Mouse (Mus musculus) adrenal gland, adult 2 months (tissue): ENCODE measurements at regions not wholly inside any gene's neighbourhood (a gene's known extent, or its start where the extent isn't known, plus 50 kb on each side); places are given as distances from the start of the nearest gene placed in this dataset.
A peak's percentile ranks its signal among the peaks of the same experiment; 100 is the strongest.

ENCODE experiments used
- DNase-seq: peaks from one replicate; pipeline ENCODE4 v3.0.0; 2021

GRCm38 (mm10) chr14:105630867-105631680 is 265.5 kb downstream of the Spry2 start:
- DNase-seq, result no peak

GRCm38 (mm10) chr14:105630444-105630843 is 266.2 kb downstream of the Spry2 start:
- no peak for DNase-seq

GRCm38 (mm10) chr14:105628673-105629072 is 267.9 kb downstream of the Spry2 start:
- no peak for DNase-seq

GRCm38 (mm10) chr14:105624387-105624786 is 272.2 kb downstream of the Spry2 start:
- no peak for DNase-seq

- no peak for DNase-seq
These were observed 274.5 kb downstream of the Spry2 start for GRCm38 (mm10) chr14:105622166-105622565.

- no peak for DNase-seq
These were observed 275.5 kb downstream of the Spry2 start for GRCm38 (mm10) chr14:105621124-105621523.

GRCm38 (mm10) chr14:105619449-105619848 is 277.2 kb downstream of the Spry2 start:
- DNase-seq, result no peak

DNA sequence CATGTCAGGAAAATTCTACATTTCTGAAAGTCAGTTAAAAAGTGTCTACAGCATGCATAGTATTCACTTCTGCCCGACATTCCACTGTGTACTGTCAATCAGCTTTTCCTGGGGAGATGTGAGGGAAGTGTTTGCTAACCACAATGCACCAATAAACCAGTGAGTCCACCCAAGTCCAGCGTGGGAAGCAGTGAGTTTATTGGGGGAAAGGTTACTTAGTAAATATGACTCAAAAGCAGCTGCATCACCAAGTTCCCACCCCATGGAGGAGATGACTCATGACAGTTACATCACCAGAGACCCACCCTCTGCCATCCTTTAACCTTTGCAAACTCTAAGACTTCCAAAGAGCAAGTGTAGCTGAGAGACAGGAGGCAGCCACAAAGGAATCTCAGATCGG is 280.9 kb downstream of the Spry2 start:
- peak; percentile 39 for DNase-seq

- DNase-seq, result no peak
These were observed 283.8 kb downstream of the Spry2 start for GRCm38 (mm10) chr14:105612794-105613193.

DNA sequence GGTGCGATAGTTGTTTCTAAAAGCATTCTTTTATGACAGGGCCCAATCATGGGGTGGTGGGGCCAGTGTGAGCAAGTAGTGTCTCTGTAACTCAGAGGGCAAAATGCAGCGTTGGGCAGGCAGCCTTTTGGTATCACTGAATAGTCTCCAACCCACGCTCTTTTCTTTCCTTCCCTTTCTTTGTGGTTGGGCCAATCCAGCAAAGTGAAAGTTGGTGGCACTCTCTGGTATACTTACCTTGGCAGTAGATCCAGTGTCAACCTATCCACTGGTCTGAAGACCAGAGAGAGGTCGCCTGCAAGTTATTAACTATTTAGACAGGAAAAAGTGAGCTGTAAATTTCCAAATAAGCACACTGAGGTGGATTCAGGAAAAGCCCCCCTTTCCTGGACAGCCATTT is 287.8 kb downstream of the Spry2 start:
- DNase-seq, result no peak

- no peak for DNase-seq
These were observed 290.1 kb downstream of the Spry2 start for GRCm38 (mm10) chr14:105606551-105606950.

DNA sequence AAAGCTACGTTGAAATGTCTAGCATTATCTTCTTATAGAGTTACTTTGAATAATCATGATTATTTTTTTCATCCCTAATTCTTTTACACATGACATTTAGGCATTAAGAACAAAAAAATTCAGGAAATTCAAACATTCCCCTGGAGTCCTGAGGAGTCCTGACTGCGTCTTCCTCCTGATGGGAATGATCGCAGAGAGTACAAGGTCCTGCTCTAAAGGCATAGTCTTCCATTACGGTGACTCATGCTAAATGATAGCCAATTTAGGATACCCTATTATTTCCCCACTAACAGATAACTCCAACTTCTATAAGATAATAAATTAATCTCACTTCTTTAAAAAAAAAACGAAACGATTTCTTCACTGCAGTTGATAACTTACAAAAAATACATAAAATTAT is 292.2 kb downstream of the Spry2 start:
- DNase-seq, result no peak

DNA sequence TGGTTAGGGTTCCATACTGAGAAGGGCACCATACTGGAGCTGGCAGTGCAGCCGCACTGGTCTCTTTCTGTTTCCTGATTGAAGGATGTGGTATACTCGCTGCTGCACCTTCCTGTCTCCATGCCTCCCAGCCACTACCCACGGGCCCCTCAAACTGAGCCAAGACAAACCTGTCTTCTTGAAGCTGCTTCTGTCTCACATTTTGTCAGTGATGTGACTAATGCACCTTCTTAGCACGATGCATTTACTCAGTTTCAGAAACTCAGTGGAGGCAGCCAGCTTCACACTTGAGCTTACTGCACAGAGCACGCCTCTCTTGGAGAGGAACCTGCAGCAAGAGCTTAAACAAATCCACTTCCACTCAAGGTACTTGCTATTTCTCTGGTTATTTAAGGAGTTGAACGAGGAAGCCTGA is 293.6 kb downstream of the Spry2 start:
- DNase-seq, result no peak

- no peak for DNase-seq
These were observed 296.8 kb downstream of the Spry2 start for GRCm38 (mm10) chr14:105599550-105600453.

DNA sequence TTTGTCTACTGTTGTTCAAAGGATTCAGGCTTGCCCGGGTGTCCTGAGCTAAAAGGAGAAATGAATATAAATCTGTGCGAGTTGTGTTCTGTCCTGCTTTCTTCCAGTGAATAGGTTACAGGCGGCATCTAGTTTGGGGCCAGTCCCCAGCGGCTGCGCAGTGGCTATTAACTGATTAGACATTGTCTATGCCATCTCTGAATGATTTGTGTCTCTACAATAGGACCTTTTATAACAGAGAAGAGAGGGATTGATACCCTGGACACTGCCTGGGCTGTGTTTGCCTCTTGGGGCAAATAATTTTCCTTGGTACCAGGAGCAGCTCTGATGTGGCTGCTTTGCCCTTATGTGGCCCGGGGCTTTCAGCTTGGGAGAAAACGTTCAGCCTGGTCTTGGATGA is 306.9 kb downstream of the Spry2 start:
- no peak for DNase-seq

- no peak for DNase-seq
These were observed 307.4 kb downstream of the Spry2 start for GRCm38 (mm10) chr14:105589261-105589660.

GRCm38 (mm10) chr14:105588391-105589163 is 308.0 kb downstream of the Spry2 start:
- no peak for DNase-seq

DNA sequence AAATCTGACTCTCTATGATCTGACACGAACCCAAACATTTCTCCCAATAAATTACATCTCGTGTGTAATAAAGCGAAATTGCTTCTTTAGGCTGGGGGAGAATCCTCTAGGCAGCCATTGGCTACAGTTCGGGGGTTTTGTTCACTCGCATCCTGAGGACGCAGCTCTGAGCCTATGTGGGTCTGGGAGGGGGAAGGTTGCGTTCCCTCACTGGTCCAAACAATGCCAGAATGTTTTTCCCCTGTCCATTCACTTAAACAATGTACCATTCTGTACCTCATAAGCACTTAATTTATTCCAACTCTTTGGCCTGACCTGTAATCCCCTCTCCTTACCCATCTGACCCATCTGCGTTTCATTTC is 308.6 kb downstream of the Spry2 start:
- no peak for DNase-seq

DNA sequence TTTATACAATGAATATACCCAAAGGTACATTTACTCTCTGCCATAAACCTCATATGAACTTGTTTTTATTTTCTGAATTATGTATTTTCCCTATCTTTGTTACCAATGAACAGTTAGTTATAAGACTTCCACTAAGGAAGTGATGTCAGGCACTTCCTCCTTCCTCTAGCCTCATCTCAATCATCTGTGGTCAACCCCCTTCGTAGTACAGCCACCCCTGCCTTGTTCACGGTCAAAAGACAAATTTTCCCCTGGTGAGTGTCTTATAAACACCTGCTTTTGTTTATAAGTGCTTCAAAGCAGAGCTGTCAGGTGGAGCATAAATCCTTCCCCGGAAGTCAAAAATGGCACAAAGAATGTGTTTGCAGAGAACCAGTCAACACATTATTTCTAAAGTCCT is 312.0 kb downstream of the Spry2 start:
- DNase-seq, result no peak

DNA sequence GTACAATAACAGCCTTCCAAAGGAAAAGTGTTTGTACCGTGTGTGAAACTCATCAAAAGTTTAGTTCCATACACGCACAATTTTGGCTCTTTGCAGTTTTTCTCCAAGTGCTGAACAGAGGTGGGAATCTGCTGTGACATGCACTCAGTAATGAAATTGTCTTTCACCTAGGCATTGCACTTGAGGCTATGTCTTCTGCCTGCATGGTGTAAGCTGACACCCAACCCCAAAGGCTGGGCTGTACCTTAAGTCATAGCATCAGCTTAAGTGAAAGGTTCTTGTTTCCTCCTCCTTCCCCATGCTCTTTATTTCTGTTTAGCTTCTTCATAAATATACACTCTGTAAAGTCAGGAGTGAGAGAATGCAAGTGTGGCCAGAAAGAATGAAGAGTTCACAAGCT is 313.1 kb downstream of the Spry2 start:
- no peak for DNase-seq

DNA sequence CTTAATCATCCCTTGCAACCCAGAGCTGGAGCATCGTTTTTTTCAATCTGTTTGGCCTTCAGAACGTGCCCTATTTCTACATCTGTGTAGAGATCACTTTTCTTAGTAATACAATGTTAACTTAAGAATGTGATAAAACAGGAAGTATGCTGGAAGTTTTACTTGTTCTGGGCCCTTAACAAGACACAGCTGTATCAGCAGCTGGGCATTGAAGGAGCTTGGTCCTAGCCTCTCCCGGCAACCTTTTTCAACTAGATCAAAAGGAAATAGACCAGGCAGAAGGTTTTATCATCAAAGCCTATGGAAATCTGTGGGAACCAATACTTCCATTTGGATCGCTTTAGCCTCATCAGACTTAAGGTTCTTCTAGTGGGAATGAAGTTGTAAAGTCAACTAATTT is 317.9 kb downstream of the Ndfip2 start:
- no peak for DNase-seq
